Mouse (Mus musculus) megakaryocyte-erythroid progenitor cell, adult 5 weeks (primary cell): ENCODE results near the gene Otop2. TPM values are rescaled to one million over a fixed set of nuclear protein-coding genes. Genes with fewer than 3 reads are reported as not detected.

Source experiments
- polyA plus RNA-seq: library from polyadenylated mRNA; stranded (reverse); fragments of >175 nt; gene quantifications from 2 replicates; pipeline ENCODE4 v1.2.3, GENCODE M21; 2012

Gene Otop2
- polyA plus RNA-seq = not detected in 2 replicates

DNA sequence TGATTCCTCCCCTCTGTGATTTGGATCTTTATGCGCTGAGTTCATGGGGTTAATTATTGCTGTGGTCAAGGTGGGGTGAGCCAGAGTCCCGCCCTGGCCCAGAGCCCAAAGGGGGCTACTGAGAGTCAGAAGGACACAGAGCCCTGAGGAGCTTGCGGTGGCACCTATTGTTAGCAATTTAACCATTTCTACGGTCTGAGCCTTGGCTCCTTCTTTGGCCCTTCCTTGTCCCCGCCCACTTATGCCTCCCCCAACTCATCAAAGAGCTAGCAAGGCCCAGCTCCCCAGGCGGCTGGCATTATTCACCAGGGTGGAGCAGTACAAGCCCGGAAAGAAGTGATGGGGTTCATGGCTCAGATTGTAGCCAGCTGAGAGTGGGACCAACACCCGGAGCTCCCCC is at the start of gene Otop2:
TSS of gene Otop2 (plus strand) at position 301 of the 400 bp plus-strand sequence.

DNA sequence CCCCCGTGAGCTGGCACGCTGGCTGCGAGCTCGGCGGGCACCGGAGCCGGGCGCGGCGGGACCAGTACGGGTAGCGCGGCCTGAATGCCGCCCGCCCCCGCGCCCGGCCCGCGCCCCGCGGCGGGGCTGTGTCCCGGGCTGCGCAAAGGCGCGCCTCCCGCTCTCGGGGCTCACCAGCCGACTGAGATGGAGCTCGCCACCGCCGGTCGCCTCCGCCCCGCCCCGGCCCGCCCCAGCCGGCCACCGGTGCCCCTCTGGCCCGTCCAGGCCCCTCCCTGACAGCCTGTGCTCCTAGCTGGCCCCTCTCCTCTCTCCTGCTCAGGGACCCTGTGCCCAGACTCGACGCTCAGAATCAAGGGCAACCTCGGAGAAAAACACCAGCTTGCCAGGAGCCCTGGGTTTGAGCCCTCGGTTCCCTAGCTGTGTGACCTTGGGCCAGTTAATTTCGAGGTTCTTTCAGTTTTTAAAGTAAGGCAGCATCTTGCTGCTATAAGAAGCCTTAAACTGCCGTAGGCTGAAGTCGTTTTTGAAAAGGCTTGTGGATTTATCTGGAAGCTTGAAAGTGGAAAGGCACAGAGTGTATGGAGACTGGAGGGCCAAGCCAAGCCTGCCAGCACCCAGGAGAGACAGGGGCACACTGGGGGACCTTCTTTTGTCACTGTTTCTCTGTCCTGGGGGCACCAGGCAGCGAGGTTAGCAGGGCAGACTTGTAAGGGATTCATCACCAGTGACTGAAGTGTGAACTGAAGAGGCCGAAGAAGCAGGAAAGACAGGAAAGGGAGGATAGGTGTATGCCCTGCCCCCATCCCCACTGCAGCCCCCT is 39.7 kb upstream of the Otop2 start, which contains the start of gene Grin2c:
TSS of gene Grin2c (minus strand) at position 183 of the 823 bp plus-strand sequence.

DNA sequence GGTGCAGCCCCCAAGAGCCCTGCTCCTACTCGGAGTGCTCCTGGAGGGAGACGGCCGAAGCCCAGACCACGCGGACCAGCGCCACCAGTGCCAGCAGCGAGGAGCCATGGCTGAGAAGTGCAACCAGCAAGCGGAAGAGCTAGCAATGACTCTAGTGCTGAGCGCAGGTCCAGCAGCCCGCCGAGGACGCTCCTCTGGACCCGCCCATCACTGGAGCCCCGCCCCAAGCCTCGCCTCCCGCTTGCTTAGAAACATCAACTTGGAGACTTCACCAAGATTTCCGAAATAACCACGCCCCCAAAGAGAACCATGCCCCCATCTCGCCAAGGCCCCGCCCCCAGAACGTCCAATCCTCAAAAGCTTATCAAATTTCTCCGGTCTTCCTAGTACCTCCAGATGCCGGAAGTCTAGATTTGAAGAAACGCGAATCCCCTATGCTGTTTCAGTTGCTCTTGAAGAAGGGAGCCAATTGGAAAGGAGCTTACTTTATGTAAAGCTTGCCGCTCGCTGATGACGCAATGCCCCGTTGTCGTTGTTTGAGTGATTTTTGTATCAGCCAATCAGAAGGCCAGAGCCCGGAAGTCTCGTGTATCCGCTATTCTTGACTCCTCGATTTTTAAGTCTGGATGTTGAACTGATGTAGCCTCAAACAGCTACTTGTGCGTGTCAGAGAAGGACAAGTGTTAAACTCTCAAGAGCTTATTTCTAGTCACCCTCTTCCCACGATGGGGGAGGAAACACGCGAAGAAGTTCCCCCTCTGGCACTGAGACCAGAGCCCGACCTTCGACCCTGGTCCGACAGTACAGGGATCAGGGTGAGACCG is 30.0 kb upstream of the Otop2 start, which contains the start of gene Fdxr:
TSS of gene Fdxr (minus strand) at position 271 of the 824 bp plus-strand sequence.

DNA sequence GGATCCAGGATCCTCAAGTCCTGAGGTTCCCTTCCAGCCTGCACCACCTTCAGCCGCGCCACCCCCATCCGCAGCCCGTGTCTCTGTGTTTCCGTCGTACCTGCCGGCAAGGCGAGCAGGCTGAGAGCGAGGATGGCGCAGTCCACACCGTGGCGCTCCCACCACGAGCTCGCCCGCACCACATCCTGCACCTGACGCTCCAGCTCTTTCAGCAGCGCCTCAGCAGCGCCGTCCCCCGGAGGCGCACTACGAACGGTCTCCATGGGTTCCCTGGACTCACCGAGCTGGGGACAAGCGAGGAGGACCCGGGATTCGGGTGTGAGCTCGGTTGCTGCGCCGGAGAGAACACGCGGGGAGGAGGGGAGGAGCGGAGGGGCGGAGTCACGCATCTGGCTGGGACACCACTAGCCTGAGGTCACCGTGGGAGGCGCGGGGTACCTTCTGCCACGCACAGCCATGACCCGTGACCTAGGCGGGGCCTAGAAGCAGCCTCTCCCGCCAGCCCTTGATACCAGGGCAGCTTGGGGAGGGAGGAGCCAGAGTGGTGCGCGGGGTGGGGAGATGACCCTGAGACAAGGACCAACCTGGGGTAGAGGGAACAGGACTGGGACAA is 9.6 kb upstream of the Otop2 start, which contains the start of gene Fads6:
TSS of gene Fads6 (minus strand) at position 450 of the 613 bp plus-strand sequence.

DNA sequence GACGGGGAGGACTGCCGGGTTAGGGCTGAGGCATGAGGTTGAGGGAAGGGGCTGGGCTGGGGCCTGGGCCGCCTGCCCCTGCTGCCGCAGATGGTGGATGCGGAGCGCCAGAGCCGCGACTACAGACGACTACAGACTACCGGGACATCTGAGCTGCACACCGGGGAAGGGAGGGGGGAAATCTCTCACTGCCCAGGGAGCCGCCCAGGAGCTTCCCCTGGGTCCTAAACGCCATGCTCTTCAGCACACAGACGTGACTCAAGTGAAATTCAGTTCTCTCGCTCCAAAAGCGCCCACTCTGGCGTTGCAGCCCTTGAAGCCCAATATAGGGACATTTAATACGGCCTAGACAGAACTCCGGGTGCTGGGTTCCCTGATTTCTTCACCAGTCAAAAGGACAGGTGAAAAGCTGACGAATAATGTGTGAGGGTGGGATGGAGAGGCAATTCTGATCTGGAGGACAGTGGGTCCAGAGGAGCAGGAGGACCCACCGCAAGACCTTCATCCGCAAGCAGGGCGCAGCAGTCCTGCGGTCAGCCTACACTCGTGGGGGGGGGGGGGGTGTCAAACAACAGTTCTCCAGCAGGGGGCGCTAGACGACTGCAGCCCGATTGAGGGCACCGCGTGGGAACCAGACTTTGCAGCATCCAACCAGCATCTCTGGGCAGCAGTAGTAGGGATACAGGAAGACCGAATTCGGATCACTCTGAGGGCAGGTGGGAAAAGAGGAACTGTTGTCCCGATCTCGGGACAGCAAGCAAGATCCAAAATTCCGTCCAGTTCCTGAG is 15.1 kb downstream of the Otop2 start, which contains the start of gene Ush1g:
TSS of gene Ush1g (minus strand) at position 136 of the 788 bp plus-strand sequence.

DNA sequence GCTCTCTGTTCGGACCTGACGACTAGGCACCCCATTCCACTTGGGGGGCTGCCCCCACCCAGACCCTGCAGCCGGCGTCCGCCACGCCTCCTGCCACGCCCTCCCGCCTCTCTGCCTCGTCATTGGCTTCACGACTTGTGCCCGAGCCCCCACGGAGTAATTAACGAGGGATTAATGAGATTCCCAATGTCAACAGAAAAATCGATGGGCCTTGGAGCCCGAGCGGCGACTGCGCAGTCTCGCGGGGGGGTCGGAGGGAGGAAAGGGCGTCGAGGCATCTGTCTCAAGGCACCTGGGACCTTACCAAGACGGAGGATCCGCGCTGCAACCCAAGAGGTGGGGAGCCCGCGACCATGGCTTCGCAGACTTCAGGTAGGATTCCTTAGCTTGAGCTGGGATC is 27.6 kb downstream of the Otop2 start, which contains the start of gene Otop3:
TSS of gene Otop3 (plus strand) at position 201 of the 400 bp plus-strand sequence.

DNA sequence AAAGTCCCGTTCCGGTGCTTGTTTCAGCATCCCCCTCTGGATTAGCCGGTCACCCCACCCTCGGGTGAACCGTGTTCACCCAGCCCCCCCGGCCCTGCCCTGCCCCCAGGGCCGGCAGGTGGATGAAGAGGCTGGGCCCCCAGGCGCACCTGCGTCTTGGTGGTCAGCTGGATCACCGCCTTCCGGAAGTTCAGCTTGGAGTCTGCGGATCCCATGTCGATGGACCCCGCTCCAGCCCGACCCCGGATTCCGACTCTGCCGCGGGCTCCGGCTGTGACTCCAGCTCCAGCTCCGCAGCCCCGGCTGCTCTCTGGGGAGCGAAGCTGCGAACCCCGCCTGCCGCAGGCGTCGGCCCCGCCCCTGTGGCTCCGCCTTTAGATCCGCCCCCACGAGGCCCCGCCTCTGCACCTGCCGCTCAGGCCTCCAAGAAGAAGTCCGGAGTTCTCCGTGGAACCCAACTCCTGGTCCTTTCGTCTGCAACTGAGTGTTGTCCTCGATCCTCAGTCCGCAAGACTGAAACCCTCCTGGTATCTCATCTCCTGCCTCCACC is 60.5 kb downstream of the Otop2 start, which contains the start of gene Hid1:
TSS of gene Hid1 (minus strand) at position 362 of the 550 bp plus-strand sequence.

Other genes starting within 250 kb of the Otop2 start
- 0.05 TPM in 1 of 2 replicates, not detected in the other for gene Cd300e, start 245.0 kb upstream of the Otop2 start, polyA plus RNA-seq
- gene Rab37, start 215.7 kb upstream of the Otop2 start, polyA plus RNA-seq = 15.3 and 26.5 TPM in 2 replicates
- gene Cd300lf, start 173.2 kb upstream of the Otop2 start, polyA plus RNA-seq = 0.47 and 1.1 TPM in 2 replicates
- 221 and 253 TPM in 2 replicates for gene Slc9a3r1, start 143.8 kb upstream of the Otop2 start, polyA plus RNA-seq
- gene Tmem104, start 119.7 kb upstream of the Otop2 start, polyA plus RNA-seq = 22.5 and 25.3 TPM in 2 replicates
- gene Nat9, start 119.3 kb upstream of the Otop2 start, polyA plus RNA-seq = 11.7 and 12.6 TPM in 2 replicates
- gene Grin2c, start 39.9 kb upstream of the Otop2 start, polyA plus RNA-seq = 0.05 TPM in 2 replicates
- 47.2 and 51.6 TPM in 2 replicates for gene Fdxr, start 30.1 kb upstream of the Otop2 start, polyA plus RNA-seq
- 1.3 and 1.5 TPM in 2 replicates for gene Fads6, start 9.5 kb upstream of the Otop2 start, polyA plus RNA-seq
- not detected in 2 replicates for gene Ush1g, start 14.9 kb downstream of the Otop2 start, polyA plus RNA-seq
- 0.07 TPM in 1 of 2 replicates, not detected in the other for gene Otop3, start 27.6 kb downstream of the Otop2 start, polyA plus RNA-seq
- gene Hid1, start 60.6 kb downstream of the Otop2 start, polyA plus RNA-seq = 0.90 and 0.91 TPM in 2 replicates
- 0.11 and 0.26 TPM in 2 replicates for gene Cdr2l, start 74.8 kb downstream of the Otop2 start, polyA plus RNA-seq
- 50.0 and 65.5 TPM in 2 replicates for gene Mrpl58, start 96.6 kb downstream of the Otop2 start, polyA plus RNA-seq
- gene Atp5h, start 112.8 kb downstream of the Otop2 start, polyA plus RNA-seq = 101 and 128 TPM in 2 replicates
- gene Kctd2, start 113.0 kb downstream of the Otop2 start, polyA plus RNA-seq = 19.7 and 25.1 TPM in 2 replicates
- not detected in 2 replicates for gene Trim80, start 133.4 kb downstream of the Otop2 start, polyA plus RNA-seq
- gene Slc16a5, start 155.3 kb downstream of the Otop2 start, polyA plus RNA-seq = not detected in 2 replicates
- gene Armc7, start 168.5 kb downstream of the Otop2 start, polyA plus RNA-seq = 54.4 and 66.0 TPM in 2 replicates
- 94.7 and 110 TPM in 2 replicates for gene Nt5c, start 184.7 kb downstream of the Otop2 start, polyA plus RNA-seq
- 199 and 212 TPM in 2 replicates for gene Jpt1, start 207.2 kb downstream of the Otop2 start, polyA plus RNA-seq
- gene Sumo2, start 229.1 kb downstream of the Otop2 start, polyA plus RNA-seq = 320 and 361 TPM in 2 replicates